Mouse (Mus musculus) brain, embryonic 14.5 days (tissue): ENCODE measurements at regions not wholly inside any gene's neighbourhood (a gene's known extent, or its start where the extent isn't known, plus 50 kb on each side); places are given as distances from the start of the nearest gene placed in this dataset.

Source experiments
- CTCF ChIP-seq: fragments of 200-500 bp; IDR thresholded peaks from 2 replicates; pipeline ENCODE4 v1.5.1; 2012; ENCODE audit warnings: inconsistent platforms, mild to moderate bottlenecking, moderate library complexity, borderline replicate concordance; ENCODE audit not compliant: insufficient read depth, insufficient read length; ENCODE audit errors: extremely low read depth
- POLR2A ChIP-seq: fragments of 200-500 bp; IDR thresholded peaks from 2 replicates; pipeline ENCODE4 v1.6.1; 2012; ENCODE audit warnings: mild to moderate bottlenecking, inconsistent platforms, borderline replicate concordance; ENCODE audit not compliant: poor library complexity, insufficient read depth, insufficient read length, severe bottlenecking; ENCODE audit errors: extremely low read depth

DNA sequence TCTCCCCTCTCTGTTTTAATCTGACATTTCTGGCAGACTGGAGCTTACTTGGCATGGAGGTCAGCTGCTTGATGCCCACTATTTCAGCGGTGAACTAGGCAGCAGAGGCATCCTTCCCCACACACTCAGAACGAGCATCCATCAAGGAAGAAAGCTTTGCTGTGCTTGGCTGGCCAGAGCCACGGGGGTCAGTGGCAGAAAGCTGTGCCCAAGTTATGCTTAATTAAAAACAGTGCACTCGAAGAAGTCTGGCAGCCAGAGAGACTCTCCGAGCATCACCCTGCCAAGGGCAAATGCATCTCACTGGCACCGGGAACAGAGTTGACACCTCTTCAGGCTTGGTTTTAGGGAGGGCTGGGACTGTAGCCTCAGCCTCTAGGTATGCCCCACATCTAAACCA is 168.3 kb downstream of the Gm45692 start:
- TF ChIP-seq CTCF = no peak
- TF ChIP-seq POLR2A = no peak
